Mouse (Mus musculus): ENCODE measurements around the gene Elof1. TPM values are rescaled to one million over a fixed set of nuclear protein-coding genes. Genes with fewer than 3 reads are reported as not detected.
A peak's percentile ranks its signal among the peaks of the same experiment; 100 is the strongest.

Gene Elof1
- 10 to 100 TPM; 34.6 to 42.6 TPM for total RNA-seq (2021)
- polyA plus RNA-seq (2012; rRNA removed): 62.6 and 67.0 TPM in 2 replicates
- long read RNA-seq, transcript Elof1-201 (3 exons, 888 nt): major isoform, 36 of 42 reads
- long read RNA-seq, partial matches to known transcripts: 0 of 42 reads
- long read RNA-seq, other reads (novel, unspliced or antisense): 1 of 42 reads

DNA sequence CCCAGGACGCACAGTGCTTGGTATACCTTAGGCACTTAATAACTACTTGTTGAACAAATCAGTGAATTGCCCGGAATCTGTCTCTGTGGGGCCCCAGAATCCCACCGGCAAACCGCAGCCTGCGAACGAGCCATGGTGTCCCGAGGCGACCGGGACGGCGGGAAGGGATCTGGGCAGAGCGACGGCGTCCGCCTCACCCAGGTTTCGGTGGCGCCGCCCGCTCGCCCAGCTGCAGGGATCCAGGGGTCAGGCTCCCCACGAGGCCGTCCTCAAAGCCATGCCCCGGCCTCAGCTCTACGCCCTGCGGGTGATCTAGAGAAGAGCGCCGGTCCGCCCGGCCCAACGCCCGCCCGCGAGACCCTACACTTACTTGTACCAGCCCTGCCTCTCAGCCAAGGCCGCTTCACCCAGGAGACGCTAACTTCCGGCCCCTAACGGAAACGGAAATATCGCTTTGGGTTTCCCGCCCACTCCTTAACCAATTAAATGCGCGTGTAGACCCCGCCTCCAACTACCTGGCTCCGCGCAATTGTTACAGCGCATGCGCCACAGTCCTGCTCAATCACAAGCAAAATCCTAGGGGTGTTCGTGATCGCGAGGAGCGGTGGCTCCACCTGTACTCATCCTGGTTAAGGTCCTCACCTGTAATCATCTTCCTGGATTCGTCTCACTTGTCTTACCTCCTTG, at the start of gene Elof1:
Gene Elof1 (minus strand): TSS at position 433 of the 687 bp plus-strand sequence.
- DNase-seq: peak; percentile 90 to 94
- Histone ChIP-seq H3K36me3 (ENCODE audit: control insufficient read depth, insufficient read depth, low read length) (no peaks in the 10 kb centered on the region), H3K79me2 (replicated peaks; ENCODE audit: control insufficient read depth, insufficient read depth, low read length) (no peaks in the 10 kb centered on the region), H3K9ac (ENCODE audit: low read depth, low read length) (peak within 1 kb of the TSS; percentile 83), H3K4me3 (peak within 1 kb of the TSS; percentile 73), H3K27ac (peak within 1 kb of the TSS; percentile 86), H3K4me1 (ENCODE audit: control insufficient read depth, insufficient read depth, low read length) (peaks cover 3% of the 10 kb centered on the region), H3K27me3 (ENCODE audit: control insufficient read depth, insufficient read depth, low read length) (no peaks in the 10 kb centered on the region)
- WGBS: under 1% methylated on average over 52 of the region's 52 CpGs
- intact Hi-C loops (cut with DNase I): loop anchor here (2.0 to 10.0 kb wide), 2 partner anchors 46 to 112 kb away; partner anchors contain the start of genes Ccdc151, Gm49318, Prkcsh and Zfp653
- TF ChIP-seq CTCF (IDR thresholded peaks at IDR 0.05) (no peak), POLR2A (IDR thresholded peaks at IDR 0.05; ENCODE audit: insufficient read depth, low read depth, low read length) (peak; percentile 88), EP300 (IDR thresholded peaks at IDR 0.05; ENCODE audit: insufficient read depth, low read depth, low read length) (peak; percentile 42; the same call in 1 of the 2 replicates)

DNA sequence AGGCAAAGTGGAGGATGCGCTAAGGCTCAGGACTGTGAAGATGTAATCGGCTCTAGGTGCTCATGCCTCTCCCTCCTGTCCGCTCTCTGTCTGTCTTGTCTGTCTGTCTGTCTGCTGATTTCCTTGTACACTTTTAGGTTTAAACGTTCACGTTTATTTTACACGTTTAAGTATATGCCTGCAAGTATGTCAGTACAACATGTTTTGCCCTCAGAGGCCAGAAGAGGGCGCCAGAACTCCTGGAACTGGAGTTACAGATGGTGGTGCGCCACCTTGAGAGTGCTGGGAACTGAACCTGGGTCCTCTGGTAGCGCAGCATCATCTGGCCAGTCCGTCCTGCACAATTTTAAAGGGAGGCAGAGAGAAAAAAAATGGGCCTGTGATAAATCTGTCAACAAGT, 49.7 kb upstream of the Elof1 start:
- intact Hi-C loops (cut with DNase I): no loop called here

DNA sequence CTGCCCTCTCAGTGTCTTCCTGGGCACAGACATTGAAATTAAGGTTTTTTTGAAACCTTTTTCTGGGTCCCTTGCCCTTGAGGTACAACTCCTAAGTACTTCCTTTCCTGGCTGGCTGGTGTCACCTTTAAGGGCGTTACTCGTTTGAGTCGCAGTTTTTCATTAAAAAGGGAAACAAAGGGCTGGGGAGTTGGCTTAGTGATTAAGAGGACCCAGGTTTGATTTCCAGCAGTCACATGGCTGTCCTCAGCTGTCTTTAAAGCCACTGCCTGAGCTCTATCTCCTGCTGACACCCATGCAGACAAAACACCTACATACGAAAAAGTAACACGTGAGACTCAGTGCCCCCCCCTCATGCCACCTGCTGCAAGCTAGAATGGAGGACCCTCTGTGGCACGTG, 49.0 kb upstream of the Elof1 start:
- H3K79me2 ChIP-seq (replicated peaks; ENCODE audit: control insufficient read depth, insufficient read depth, low read length): no peaks in the 10 kb centered on the region
- TF ChIP-seq CTCF (IDR thresholded peaks at IDR 0.05) (no peak), EP300 (IDR thresholded peaks at IDR 0.05; ENCODE audit: insufficient read depth, low read depth, low read length) (no peak), POLR2A (IDR thresholded peaks at IDR 0.05; ENCODE audit: insufficient read depth, low read depth, low read length) (no peak)
- intact Hi-C loops (cut with DNase I): no loop called here
- no peak overlapping the region for H3K4me3 ChIP-seq
- H3K27me3 ChIP-seq (ENCODE audit: control insufficient read depth, insufficient read depth, low read length): no peaks in the 10 kb centered on the region
- H3K27ac ChIP-seq: no peak overlapping the region
- H3K4me1 ChIP-seq (ENCODE audit: control insufficient read depth, insufficient read depth, low read length): no peaks in the 10 kb centered on the region
- WGBS: 63% methylated on average over 6 of the region's 6 CpGs
- DNase-seq: no peak
- no peaks in the 10 kb centered on the region for H3K36me3 ChIP-seq (ENCODE audit: control insufficient read depth, insufficient read depth, low read length)
- no peak overlapping the region for H3K9ac ChIP-seq (ENCODE audit: low read depth, low read length)

More for the DNA sequence above, 49.7 kb upstream of the Elof1 start:
- Histone ChIP-seq H3K4me3 (no peak overlapping the region), H3K27ac (no peak overlapping the region), H3K79me2 (replicated peaks; ENCODE audit: control insufficient read depth, insufficient read depth, low read length) (no peaks in the 10 kb centered on the region), H3K9ac (ENCODE audit: low read depth, low read length) (no peak overlapping the region), H3K36me3 (ENCODE audit: control insufficient read depth, insufficient read depth, low read length) (no peaks in the 10 kb centered on the region), H3K4me1 (ENCODE audit: control insufficient read depth, insufficient read depth, low read length) (no peaks in the 10 kb centered on the region), H3K27me3 (ENCODE audit: control insufficient read depth, insufficient read depth, low read length) (no peaks in the 10 kb centered on the region)
- 87% methylated on average over 10 of the region's 10 CpGs for WGBS
- TF ChIP-seq EP300 (IDR thresholded peaks at IDR 0.05; ENCODE audit: insufficient read depth, low read depth, low read length): no peak
- DNase-seq: no peak

DNA sequence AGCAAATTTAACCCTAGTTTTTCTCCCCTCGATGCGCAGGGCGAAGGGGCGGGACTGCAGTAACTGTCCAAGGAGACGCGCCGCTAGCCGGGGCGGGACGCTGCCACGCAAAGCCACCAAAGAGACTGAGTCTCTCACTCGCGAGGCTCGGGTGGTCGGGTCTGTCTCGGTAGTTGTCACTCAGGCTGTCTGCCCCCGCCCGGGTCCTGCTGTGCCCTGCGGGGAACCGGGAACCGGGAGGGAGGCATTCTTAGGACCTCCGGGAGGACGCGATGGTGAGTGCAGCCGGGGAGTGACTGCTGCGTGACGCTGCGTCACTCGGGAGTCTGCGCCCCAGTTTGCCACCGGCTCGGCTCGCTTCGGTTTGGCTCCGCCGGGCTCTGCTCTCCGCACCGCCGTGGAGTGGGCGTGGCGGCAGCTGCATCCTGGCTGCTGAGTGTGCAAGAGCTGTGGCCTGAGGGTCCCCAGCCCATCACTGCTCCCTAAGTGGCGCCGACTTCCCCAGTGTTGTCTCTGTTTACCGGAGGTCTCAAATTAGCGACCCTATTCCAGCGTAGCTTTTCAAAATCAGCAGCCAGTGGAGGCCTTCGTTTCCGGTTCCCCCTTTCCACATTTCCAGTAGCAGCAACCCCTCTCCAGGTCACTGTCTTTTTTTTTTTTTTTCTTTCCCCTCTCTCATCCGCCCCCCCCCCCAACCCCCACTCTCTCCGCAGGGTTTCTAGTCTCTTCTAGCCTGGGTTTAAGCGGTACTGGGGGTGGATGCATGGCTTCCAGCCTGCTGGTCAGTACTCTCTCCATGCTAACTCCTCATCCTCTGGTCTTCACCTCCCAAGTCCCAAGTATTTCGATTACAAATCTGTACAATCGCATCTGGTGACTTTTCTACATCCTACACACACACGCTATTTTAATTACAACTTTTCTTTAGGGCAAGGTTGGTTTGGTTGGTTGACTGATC, 48.0 kb upstream of the Elof1 start:
- peak overlapping the region; percentile 74 for H3K9ac ChIP-seq (ENCODE audit: low read depth, low read length)
- no peaks in the 10 kb centered on the region for H3K27me3 ChIP-seq (ENCODE audit: control insufficient read depth, insufficient read depth, low read length)
- WGBS: 3% methylated on average over 53 of the region's 54 CpGs
- H3K79me2 ChIP-seq (replicated peaks; ENCODE audit: control insufficient read depth, insufficient read depth, low read length): no peaks in the 10 kb centered on the region
- no peaks in the 10 kb centered on the region for H3K4me1 ChIP-seq (ENCODE audit: control insufficient read depth, insufficient read depth, low read length)
- intact Hi-C loops (cut with DNase I): no loop called here
- no peak for TF ChIP-seq POLR2A (IDR thresholded peaks at IDR 0.05; ENCODE audit: insufficient read depth, low read depth, low read length)
- no peak for TF ChIP-seq EP300 (IDR thresholded peaks at IDR 0.05; ENCODE audit: insufficient read depth, low read depth, low read length)
- TF ChIP-seq CTCF (IDR thresholded peaks at IDR 0.05): no peak
- H3K36me3 ChIP-seq (ENCODE audit: control insufficient read depth, insufficient read depth, low read length): no peaks in the 10 kb centered on the region
- peak; percentile 31 to 49 for DNase-seq
- H3K27ac ChIP-seq: no peak overlapping the region
- H3K4me3 ChIP-seq: peak overlapping the region; percentile 50

DNA sequence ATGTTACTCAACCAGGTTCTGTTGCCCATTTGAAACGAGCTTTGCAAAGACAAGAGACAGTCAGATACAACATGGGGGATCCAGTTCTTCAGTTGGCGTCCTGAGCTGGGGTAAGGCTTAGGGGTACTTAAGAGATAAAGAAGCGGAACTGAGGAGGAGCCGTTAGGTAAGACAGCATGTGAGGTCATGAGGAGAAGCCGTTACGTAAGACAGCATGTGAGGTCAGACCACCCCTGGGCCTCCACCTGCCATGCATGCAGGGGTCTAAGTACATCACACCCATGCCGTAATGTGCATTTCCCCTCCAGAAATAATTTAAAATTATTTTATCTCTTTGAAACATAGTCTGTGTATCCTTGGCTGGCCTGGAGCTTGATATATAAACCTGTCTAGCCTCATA, 45.9 kb upstream of the Elof1 start:
- WGBS: 90% methylated on average over 7 of the region's 7 CpGs
- no peaks in the 10 kb centered on the region for H3K4me1 ChIP-seq (ENCODE audit: control insufficient read depth, insufficient read depth, low read length)
- H3K27ac ChIP-seq: no peak overlapping the region
- H3K36me3 ChIP-seq (ENCODE audit: control insufficient read depth, insufficient read depth, low read length): no peaks in the 10 kb centered on the region
- H3K79me2 ChIP-seq (replicated peaks; ENCODE audit: control insufficient read depth, insufficient read depth, low read length): no peaks in the 10 kb centered on the region
- TF ChIP-seq EP300 (IDR thresholded peaks at IDR 0.05; ENCODE audit: insufficient read depth, low read depth, low read length): no peak
- no peak overlapping the region for H3K9ac ChIP-seq (ENCODE audit: low read depth, low read length)
- no peaks in the 10 kb centered on the region for H3K27me3 ChIP-seq (ENCODE audit: control insufficient read depth, insufficient read depth, low read length)
- H3K4me3 ChIP-seq: no peak overlapping the region
- intact Hi-C loops (cut with DNase I): no loop called here
- no peak for DNase-seq
